Comparison of ENCODE assay signal across 12 mouse cellular contexts in genomic region chr1:194703235-194703634, GRCm38 (mm10).
DNase-seq lines count a peak whose midpoint lies in the region; ATAC-seq and TF ChIP-seq lines count a peak whose summit lies in the region.
"Had no signal": no experiment of that assay in that cellular context is flagged by ENCODE, and none has a peak within 500 bp of the region (broad histone marks: within the 10 kb centered on the region; RNA-seq: fewer than 3 reads in every experiment).

No protein-coding gene starts in this region.

- ATAC-seq in kidney, embryonic 15.5 days (replicated peaks; ENCODE audit: low FRiP score), result peak; percentile 55
- peak; percentile 25; the same call in 1 of the 2 replicates for ATAC-seq in stomach, embryonic 14.5 days (ENCODE audit: insufficient number of reproducible peaks, insufficient read depth, low FRiP score, low read depth)
- ATAC-seq in stomach, postnatal 0 days (ENCODE audit: low FRiP score, low TSS enrichment), result no peak
- ATAC-seq in midbrain, embryonic 13.5 days, result peak; percentile 59; the same call in 1 of the 2 replicates
- ATAC-seq in hindbrain, postnatal 0 days, result no peak
- ATAC-seq: intestine, embryonic 15.5 days; lung, postnatal 0 days had no signal

- no peaks in the 10 kb centered on the region for H3K9me3 ChIP-seq in kidney, embryonic 15.5 days (replicated peaks)
- no peaks in the 10 kb centered on the region for H3K9me3 ChIP-seq in stomach, embryonic 14.5 days (ENCODE audit: control insufficient read depth, low read depth, low read length)
- no peaks in the 10 kb centered on the region for H3K9me3 ChIP-seq in stomach, postnatal 0 days (ENCODE audit: control insufficient read depth, low read length)
- no peaks in the 10 kb centered on the region for H3K9me3 ChIP-seq in midbrain, embryonic 13.5 days
- H3K9me3 ChIP-seq in hindbrain, postnatal 0 days (ENCODE audit: low read length), result no peaks in the 10 kb centered on the region
- H3K9me3 ChIP-seq: intestine, embryonic 15.5 days; limb, embryonic 12.5 days had no signal

- H3K36me3 ChIP-seq in kidney, embryonic 15.5 days, result no peaks in the 10 kb centered on the region
- no peaks in the 10 kb centered on the region for H3K36me3 ChIP-seq in stomach, embryonic 14.5 days (ENCODE audit: control insufficient read depth, insufficient read depth, low read length)
- no peaks in the 10 kb centered on the region for H3K36me3 ChIP-seq in stomach, postnatal 0 days (ENCODE audit: control insufficient read depth, insufficient read depth, low read length)
- H3K36me3 ChIP-seq in midbrain, embryonic 13.5 days, result peaks cover 3% of the 10 kb centered on the region; the same call in 1 of the 2 replicates
- no peaks in the 10 kb centered on the region for H3K36me3 ChIP-seq in hindbrain, postnatal 0 days (ENCODE audit: insufficient read depth, low read length)
- H3K36me3 ChIP-seq: intestine, embryonic 15.5 days; limb, embryonic 12.5 days had no signal

- no peak for DNase-seq in kidney, adult 11 months
- DNase-seq in stomach, postnatal 0 days (ENCODE audit: low spot score), result no peak
- no peak for DNase-seq in embryo, embryonic 10 days (ENCODE audit: low spot score)
- DNase-seq in spleen, postnatal 4 days (ENCODE audit: low spot score in 2 of 2), result no peak
- DNase-seq in hindbrain, postnatal 0 days (ENCODE audit: low spot score), result no peak
- DNase-seq: gastrocnemius, postnatal 36 days had no signal

- H3K27me3 ChIP-seq in kidney, embryonic 15.5 days, result no peaks in the 10 kb centered on the region
- H3K27me3 ChIP-seq in stomach, embryonic 14.5 days (ENCODE audit: control insufficient read depth, insufficient read depth, low read length), result no peaks in the 10 kb centered on the region
- no peaks in the 10 kb centered on the region for H3K27me3 ChIP-seq in stomach, postnatal 0 days (ENCODE audit: control insufficient read depth, insufficient read depth, low read length)
- H3K27me3 ChIP-seq in midbrain, embryonic 13.5 days, result no peaks in the 10 kb centered on the region
- no peaks in the 10 kb centered on the region for H3K27me3 ChIP-seq in hindbrain, postnatal 0 days (ENCODE audit: insufficient read depth, low read length)
- H3K27me3 ChIP-seq: intestine, embryonic 15.5 days; limb, embryonic 12.5 days had no signal

- no peak overlapping the region for H3K4me3 ChIP-seq in kidney, embryonic 15.5 days (replicated peaks)
- no peak overlapping the region for H3K4me3 ChIP-seq in stomach, embryonic 14.5 days (ENCODE audit: low read depth, low read length)
- H3K4me3 ChIP-seq in stomach, postnatal 0 days (ENCODE audit: low read depth, low read length), result no peak overlapping the region
- no peak overlapping the region for H3K4me3 ChIP-seq in midbrain, embryonic 13.5 days (replicated peaks)
- no peak overlapping the region for H3K4me3 ChIP-seq in hindbrain, postnatal 0 days (ENCODE audit: low read length)
- H3K4me3 ChIP-seq: intestine, embryonic 15.5 days; limb, embryonic 12.5 days had no signal

- H3K9ac ChIP-seq in kidney, embryonic 15.5 days, result no peak overlapping the region
- H3K9ac ChIP-seq in stomach, embryonic 14.5 days (replicated peaks; ENCODE audit: low read depth, low read length), result no peak overlapping the region
- no peak overlapping the region for H3K9ac ChIP-seq in stomach, postnatal 0 days (ENCODE audit: low read length)
- H3K9ac ChIP-seq in midbrain, embryonic 13.5 days (replicated peaks), result no peak overlapping the region
- no peak overlapping the region for H3K9ac ChIP-seq in hindbrain, postnatal 0 days (replicated peaks; ENCODE audit: low read length)
- H3K9ac ChIP-seq: intestine, embryonic 15.5 days; limb, embryonic 12.5 days had no signal

- no peak overlapping the region for H3K4me2 ChIP-seq in kidney, embryonic 15.5 days
- no peak overlapping the region for H3K4me2 ChIP-seq in stomach, embryonic 14.5 days (replicated peaks; ENCODE audit: low read depth, low read length)
- no peak overlapping the region for H3K4me2 ChIP-seq in stomach, postnatal 0 days (replicated peaks; ENCODE audit: low read depth)
- no peak overlapping the region for H3K4me2 ChIP-seq in midbrain, embryonic 13.5 days (replicated peaks)
- H3K4me2 ChIP-seq in hindbrain, postnatal 0 days (ENCODE audit: low read depth, low read length), result no peak overlapping the region
- H3K4me2 ChIP-seq: intestine, embryonic 15.5 days; limb, embryonic 12.5 days had no signal

- 32% methylated on average over 2 of the region's 2 CpGs for WGBS in kidney, embryonic 15.5 days
- WGBS in stomach, embryonic 14.5 days, result 49% methylated on average over 2 of the region's 2 CpGs
- 55% methylated on average over 2 of the region's 2 CpGs for WGBS in stomach, postnatal 0 days
- 10% methylated on average over 2 of the region's 2 CpGs for WGBS in midbrain, embryonic 13.5 days
- 33% methylated on average over 2 of the region's 2 CpGs for WGBS in hindbrain, postnatal 0 days

- TF ChIP-seq EP300 in stomach, postnatal 0 days (optimal IDR thresholded peaks at IDR 0.05), result no peak

- TF ChIP-seq CTCF in stomach, postnatal 0 days (IDR thresholded peaks at IDR 0.05; ENCODE audit: low read depth), result no peak
- no peak for TF ChIP-seq CTCF in hindbrain, postnatal 0 days (IDR thresholded peaks at IDR 0.05; ENCODE audit: low read depth)

- H3K4me1 ChIP-seq in kidney, embryonic 15.5 days, result peaks cover 17% of the 10 kb centered on the region; the same call in 1 of the 2 replicates
- H3K4me1 ChIP-seq in stomach, embryonic 14.5 days (ENCODE audit: control insufficient read depth, insufficient read depth, low read length), result peaks cover 4% of the 10 kb centered on the region
- H3K4me1 ChIP-seq in stomach, postnatal 0 days (replicated peaks; ENCODE audit: control insufficient read depth, insufficient read depth), result no peaks in the 10 kb centered on the region
- peaks cover 15% of the 10 kb centered on the region for H3K4me1 ChIP-seq in midbrain, embryonic 13.5 days (replicated peaks)
- H3K4me1 ChIP-seq in hindbrain, postnatal 0 days (ENCODE audit: insufficient read depth, low read length), result peaks cover 3% of the 10 kb centered on the region; the same call in 1 of the 2 replicates

- H3K27ac ChIP-seq in kidney, embryonic 15.5 days, result no peak overlapping the region
- no peak overlapping the region for H3K27ac ChIP-seq in stomach, embryonic 14.5 days (ENCODE audit: low read length)
- no peak overlapping the region for H3K27ac ChIP-seq in stomach, postnatal 0 days (replicated peaks)
- no peak overlapping the region for H3K27ac ChIP-seq in midbrain, embryonic 13.5 days
- H3K27ac ChIP-seq in hindbrain, postnatal 0 days, result no peak overlapping the region
- H3K27ac ChIP-seq: intestine, embryonic 15.5 days; limb, embryonic 12.5 days had no signal

Comparison
In these comparisons a context has a peak if more than half of its experiments do, and no peak if none do; other contexts are left out.
1. ATAC-seq: peak in kidney, embryonic 15.5 days (single experiment), stomach, embryonic 14.5 days (single experiment) and midbrain, embryonic 13.5 days (single experiment); none in stomach, postnatal 0 days (single experiment) and hindbrain, postnatal 0 days (single experiment).